Mouse (Mus musculus) kidney, postnatal 10 days (tissue): ENCODE data around the gene Slc39a13.
"Not testable (repeated sequence)": the region's sequence is repeated elsewhere in the genome, so short reads cannot be mapped to it uniquely, and the experiment has no call there.

ENCODE experiments used
- DNase-seq: peaks from one replicate; pipeline ENCODE4 v3.0.0; 2021; ENCODE audit warnings: mixed read lengths

Gene Slc39a13

DNA sequence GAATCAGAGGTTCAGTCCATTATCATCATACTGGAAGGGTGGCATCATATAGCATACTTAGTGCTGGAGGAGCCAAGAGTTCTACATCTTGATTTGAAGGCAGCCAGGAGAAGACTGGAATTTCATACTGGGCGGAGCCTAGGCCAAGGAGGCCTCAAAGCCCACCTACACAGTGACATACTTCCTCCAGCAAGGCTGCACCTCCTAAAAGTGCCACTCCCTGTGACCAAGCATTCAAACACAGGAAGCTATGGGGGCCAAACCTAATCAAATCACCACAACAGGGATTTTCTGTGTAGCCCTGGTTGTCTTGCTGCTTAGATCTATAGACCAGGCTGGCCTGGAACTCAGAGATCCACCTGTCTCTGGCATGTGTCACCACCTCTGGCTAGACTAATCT lies 46.3 kb downstream of the Slc39a13 start:
- no peak for DNase-seq

DNA sequence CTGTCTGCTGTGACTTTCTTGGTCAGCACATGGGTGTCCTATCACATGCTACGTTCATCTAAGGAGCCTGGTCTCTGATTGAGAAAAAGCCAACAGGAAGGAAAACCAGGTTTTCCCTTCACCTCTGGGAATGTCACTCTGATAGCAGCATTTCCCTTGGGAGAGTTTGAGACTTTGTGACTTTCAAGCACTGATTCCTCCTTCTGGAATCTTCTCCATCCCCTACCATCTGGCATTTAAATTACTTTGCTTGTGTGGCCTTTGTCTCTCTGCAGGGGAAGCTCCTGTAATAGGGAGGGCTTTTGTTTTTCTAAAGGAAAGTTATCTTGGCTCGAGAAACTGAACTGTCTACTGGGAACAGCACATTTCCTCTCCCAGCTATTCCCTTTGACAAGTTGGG lies 47.1 kb downstream of the Slc39a13 start:
- DNase-seq, result no peak

DNA sequence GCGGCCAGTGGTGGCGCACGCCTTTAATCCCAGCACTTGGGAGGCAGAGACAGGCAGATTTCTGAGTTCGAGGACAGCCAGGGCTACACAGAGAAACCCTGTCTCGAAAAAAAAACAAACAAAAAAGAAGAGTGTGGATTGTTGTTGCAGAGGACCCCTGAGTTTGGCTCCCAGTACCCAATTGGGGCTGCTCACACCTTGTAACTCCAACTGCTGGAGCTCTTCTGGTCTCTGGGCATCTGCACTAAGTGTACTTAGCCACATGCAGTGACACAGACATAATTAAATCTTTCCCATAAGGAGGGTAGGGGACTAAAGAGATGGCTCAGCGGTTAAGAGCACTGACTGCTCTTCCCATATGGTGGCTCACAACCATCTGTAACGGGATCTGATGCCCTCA lies 48.0 kb downstream of the Slc39a13 start:
- DNase-seq, result not testable (repeated sequence)

DNA sequence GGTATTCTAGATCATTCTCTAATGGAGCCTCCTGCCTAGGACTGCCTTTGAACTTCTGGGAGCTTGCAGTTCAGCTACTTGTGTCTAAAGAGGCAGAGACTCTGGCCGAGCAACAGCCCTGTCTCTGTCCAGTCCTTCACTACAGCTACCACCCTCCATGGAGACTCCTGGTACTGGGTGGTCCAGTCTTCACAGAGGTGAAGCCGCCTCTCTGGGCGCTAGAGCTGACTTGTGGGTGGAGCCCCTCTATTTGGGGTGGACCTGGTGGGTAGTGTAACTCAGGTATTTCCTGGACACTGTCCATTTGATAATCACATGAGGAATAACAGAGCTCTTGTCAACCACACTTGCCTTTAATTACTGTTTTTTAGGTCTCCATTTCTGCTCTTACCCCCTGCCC lies 50.3 kb downstream of the Slc39a13 start:
- no peak for DNase-seq

DNA sequence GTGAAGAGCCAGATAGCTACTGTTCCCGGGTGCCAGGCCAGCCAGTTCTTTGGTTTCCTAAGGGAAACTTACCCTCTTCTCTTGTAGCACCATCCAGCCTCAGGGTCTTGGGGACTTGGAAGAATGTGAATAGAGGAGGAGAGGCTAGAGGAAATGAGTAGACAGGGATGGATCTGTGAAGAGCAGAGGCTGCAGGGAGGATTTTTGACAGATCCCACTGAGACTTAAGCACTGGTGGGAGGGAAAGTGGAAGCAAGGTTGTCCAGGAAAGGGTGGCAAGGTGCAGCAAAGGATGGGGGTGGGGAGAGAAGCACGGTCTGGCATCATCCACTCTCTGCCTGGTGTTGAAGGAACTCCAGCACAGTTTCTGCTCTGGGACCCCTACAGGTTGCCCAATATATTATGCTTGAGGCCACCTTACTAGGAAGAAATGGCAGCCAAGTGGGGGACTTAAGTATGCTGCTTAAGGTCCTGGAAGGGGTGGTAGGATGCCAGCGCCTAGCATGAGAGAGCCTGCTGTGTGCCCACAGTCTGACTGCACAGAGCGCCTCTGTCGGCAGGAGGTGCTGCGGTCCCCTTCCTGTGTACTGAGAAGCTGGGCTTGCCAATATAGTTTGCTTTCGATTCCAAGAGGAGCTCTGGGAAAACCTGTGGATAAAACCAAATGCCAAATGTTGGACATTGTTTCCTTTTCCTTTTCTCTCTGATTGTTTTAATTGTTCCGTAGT lies 52.0 kb downstream of the Slc39a13 start:
- DNase-seq, result peak; percentile 22

DNA sequence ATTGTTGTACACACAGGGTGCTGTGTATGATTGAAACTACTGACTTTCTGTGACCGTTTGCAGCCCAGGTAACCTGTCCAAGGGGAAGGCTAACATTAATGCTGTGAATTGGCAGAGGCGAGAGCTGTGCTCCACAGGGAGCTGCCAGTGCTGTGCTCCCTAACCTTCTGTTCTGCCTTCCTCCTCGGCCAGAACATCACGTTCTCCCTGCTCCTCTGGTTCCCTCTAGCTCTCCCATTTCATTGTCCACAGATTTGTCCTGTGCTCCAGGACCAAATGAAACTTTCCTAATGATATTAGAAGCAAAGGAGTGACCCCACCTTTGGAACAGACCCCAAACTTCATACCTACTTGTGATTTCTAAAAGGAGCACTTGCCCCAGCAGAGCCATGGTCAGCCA lies 54.8 kb downstream of the Slc39a13 start:
- no peak for DNase-seq

DNA sequence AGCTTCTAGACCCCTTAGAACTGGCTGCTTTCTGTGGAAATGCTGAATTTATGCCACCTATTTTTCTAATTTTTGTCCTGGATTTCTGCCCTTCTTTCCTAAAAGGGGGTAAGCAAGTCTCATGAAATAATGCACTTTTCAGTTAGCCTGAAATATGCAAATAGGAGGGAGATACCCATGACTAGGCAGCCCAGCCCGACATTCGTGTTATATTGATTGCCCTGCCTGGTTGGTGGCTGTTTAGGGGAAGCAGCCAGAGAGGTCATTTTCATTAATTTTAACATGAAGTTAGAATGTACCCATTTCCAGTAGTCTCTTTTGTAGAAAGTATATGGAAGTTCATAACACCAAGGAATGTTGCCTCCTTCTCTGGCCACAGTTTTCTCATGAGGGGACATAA lies 56.3 kb downstream of the Slc39a13 start:
- DNase-seq, result no peak
